Mouse (Mus musculus) heart, adult 2 months (tissue): Measurements from ENCODE around the gene Rpl18a.

Experiments
- CTCF ChIP-seq: fragments of 200-600 bp; IDR thresholded peaks from 2 replicates; pipeline ENCODE4 v1.8.1; 2022; ENCODE audit warnings: antibody characterized with exemption, mild to moderate bottlenecking, moderate library complexity
- EP300 ChIP-seq: fragments of 200-500 bp; IDR thresholded peaks from 2 replicates; pipeline ENCODE4 v1.6.1; 2011; ENCODE audit warnings: low read depth, low read length, control low read depth; ENCODE audit not compliant: insufficient read depth
- POLR2A ChIP-seq: fragments of 200-500 bp; IDR thresholded peaks from 2 replicates; pipeline ENCODE4 v1.6.1; 2011; ENCODE audit warnings: mild to moderate bottlenecking, low read depth, low read length, control low read depth; ENCODE audit not compliant: insufficient read depth

DNA sequence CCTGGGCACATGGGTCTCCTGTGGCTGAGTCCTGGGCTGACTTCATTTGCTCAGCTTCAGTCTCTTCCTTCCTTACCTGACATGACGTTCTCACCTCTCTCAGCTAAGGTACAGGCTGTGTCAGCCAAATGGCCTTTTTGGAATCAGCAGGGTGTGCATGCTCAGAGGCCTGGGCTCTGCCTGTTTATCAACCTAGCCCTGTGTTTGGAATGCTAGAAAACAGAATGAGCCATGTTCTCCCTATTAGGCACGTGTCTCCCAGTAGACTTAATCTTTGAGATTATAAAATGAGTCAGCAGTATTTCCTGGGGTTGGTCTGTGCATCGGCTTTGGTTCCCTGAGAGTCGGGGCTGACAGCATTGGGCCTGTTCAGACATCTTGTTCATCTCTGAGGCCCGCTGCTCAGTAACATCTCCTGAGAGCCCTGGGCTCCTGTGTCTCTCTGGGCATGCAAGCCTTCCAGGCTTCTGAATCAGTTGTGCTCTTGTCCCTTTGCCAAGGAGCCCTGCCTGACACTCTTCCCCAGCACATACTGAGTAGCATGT, 31.6 kb upstream of the Rpl18a start:
- TF ChIP-seq CTCF (no peak), POLR2A (no peak), EP300 (no peak)
